Mouse (Mus musculus) heart, adult 18-20 months (tissue): ENCODE measurements around the gene AW209491. TPM values are rescaled to one million over a fixed set of nuclear protein-coding genes. Genes with fewer than 3 reads are reported as not detected.

Source experiments
- DNase-seq, 2 experiments: peaks; one replicate each; pipeline ENCODE4 v3.0.0; 2021 to 2022; ENCODE audit warnings: mixed read lengths in 1 of 2
- long read RNA-seq, 2 experiments: library from polyadenylated mRNA; stranded (forward); transcript quantifications; one replicate each; pipeline ENCODE4 v2.0.0; 2021
- total RNA-seq, 2 experiments: library from RNA; stranded (reverse); gene quantifications; 2 replicates each; pipeline ENCODE4 v1.2.3; 2021

The AW209491 gene
- total RNA-seq: 10 to 100 TPM; 11.3 to 12.0 TPM
- long read RNA-seq, experiment 1, transcript AW209491-201 (2 exons, 2,914 nt): major isoform, 16 of 22 reads
- long read RNA-seq, experiment 1, partial matches to known transcripts: 1 of 22 reads
- long read RNA-seq, experiment 1, other reads (novel, unspliced or antisense): 2 of 22 reads
- long read RNA-seq, experiment 2, transcript AW209491-201 (2 exons, 2,914 nt): major isoform, 9 of 14 reads
- long read RNA-seq, experiment 2, partial matches to known transcripts: 0 of 14 reads
- long read RNA-seq, experiment 2, other reads (novel, unspliced or antisense): 1 of 14 reads

DNA sequence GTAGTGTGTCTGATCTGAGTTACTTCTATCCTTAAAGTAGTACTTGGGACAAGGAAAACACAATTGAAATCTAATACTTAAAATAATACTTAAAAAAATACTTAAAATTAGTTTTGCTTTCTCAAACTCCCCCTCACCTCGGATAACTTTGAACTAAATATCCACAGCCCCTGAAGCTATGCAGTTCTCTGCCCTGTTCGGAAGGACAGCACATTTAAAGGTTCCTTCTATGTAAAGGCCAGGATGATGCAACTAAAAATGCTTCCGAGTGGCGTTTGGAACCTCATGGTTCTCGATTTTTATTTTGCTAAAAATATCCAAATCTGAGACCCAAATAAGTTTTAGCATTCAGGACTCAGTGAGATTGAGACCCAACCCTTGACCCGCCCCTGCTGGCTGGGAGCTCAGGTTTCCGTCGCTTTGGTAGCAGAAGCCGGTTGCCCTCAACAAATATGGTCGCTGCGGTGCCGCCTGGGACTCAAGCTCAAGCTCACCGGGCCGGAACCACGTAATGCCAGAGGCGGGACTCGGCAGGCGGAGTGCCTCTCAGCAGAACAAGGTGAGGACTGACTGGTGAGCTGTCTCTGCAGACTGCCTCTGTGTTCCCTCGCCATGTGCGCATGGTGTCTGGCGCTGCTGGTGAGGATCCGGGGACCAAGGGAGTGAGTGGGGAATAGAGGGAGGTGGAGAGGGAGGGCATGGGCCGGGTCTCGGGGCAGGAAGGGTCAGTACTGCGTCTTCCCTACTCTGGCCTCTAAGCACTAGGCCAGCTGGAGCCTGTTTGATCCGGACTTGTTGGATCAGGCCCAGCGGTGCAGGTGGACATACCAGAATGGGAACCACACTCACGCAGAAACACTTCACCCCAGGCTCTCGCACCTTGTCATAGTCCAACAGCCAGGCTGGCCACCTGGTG, at the start of gene AW209491:
Gene AW209491, plus strand, starts transcription at position 429 of the 916 bp plus-strand sequence.
- DNase-seq: peak; percentile 97

DNA sequence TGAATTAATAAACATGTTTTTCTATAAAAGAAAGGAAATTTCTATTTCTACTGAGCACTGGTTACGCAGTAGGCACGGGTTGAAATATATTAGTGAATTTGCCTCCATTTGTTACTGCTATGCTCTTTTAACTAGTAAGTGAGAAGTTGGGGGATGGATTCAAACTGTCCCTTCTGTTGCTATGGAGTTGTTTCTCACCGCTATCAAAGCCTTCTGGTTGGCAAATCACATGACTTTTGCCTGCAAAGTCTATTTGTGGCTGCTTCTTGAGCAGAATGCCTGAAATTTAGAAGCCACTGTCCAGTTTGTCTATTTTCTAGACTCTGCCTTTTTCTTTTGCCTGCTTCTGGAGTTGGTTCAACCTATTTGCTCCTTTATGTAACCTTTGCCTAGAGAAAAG, 49.6 kb upstream of the AW209491 start:
- no peak for DNase-seq

DNA sequence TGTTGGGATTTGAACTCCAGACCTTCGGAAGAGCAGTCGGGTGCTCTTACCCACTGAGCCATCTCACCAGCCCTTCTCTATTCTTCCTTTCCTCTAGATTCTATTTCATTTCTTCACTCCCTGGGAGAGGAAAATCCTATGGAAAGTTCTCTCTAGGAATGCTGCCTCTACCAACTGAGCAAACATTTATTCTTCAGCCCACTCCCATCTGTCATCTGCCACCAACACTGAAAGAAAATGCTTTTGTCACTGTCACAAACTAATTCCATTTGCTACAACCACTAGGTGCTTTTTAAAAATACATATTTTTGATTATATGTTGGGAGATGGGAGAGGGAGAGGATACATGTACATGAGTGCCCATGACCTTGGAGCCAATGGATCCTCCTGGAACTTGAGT, 27.2 kb upstream of the AW209491 start:
- DNase-seq: no peak

DNA sequence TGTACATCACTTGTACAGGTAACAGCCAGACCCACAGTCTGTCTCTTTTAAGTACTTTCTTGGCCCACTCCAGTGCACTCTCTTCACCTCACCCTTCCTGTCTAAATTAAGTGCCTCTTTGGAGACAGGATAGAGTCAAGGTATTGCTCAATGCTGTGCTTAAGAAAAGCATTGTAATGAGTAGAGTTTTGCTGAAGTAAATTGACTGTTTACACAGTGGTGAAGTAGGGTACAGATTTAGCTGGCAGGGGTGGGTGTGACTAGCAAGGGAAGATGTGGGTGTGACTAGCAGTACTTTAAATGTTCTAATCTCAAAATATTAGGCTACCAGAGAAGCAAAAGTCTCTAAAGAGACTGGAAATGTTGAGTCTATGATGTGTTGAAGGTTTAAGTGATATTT, 22.3 kb upstream of the AW209491 start:
- no peak for DNase-seq

DNA sequence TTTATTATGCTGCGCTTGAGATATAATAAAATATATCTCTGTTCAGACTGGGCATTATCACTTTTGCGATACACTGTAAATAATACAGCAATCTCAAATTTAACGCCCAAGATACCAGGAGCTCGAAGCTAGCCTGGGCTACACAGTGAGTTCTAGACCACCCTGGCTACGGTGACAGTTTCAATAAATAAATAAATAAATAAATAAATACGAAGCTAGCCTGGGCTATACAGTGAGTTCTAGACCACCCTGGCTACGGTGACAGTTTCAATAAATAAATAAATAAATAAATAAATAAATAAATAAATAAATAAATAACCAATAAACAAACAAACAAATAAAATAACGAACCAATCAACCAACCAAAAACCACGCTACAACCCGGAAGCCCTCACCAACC, 17.5 kb upstream of the AW209491 start:
- no peak for DNase-seq

DNA sequence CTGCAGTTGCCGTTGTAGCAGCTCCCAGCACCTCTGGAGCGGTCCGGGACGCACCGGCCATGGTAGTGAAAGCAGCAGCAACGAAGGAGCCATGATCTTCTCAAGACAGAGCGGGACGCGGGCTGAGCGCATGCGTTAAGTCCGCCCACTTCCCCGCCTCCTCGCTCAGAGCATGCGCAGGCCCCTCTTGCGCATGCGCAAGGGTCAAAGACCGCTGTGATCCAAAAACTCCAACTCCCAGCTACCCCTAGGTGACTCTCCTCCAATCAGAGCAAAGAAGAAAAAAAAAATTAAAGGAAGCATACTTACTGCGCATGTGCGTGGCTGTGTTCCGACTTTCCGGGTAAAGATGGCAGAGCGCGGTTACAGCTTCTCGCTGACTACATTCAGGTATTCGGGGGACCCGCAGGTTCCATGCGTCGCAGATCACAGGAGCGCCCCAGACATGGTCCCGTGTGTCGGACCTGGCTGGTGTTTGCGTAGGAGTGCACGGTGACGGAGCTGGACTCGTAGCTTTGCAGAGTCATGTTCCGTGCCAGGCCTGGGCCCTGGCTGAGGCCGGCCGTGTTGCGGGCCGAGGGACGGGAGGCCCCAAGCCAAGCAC, 16.9 kb upstream of the AW209491 start, which contains the start of the genes Mrpl32 and Psma2:
Gene Mrpl32, minus strand, starts transcription at position 240 of the 604 bp plus-strand sequence.
Gene Psma2, plus strand, starts transcription at position 315 of the 604 bp plus-strand sequence.
- peak; percentile 98 to 99 for DNase-seq

DNA sequence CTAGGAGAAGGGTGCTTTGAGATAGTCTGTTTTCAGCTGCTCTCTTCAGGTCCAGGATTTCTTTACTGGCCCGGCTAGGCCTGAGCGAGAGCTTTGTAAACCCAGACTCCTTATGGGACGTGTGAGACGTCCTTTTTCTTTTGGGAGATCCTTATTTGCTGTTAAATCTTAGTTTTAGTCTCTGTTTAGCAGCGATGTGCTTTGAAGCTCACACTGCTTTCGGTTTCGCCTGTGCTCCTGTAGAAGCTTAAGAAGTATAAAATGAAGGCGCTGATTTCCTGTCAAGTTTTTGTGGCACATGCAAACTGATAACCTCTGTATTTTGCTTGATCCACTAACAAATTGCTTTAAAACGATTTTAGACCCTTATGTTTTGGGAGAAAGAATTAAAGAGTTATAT, 16.4 kb upstream of the AW209491 start:
- DNase-seq: no peak

DNA sequence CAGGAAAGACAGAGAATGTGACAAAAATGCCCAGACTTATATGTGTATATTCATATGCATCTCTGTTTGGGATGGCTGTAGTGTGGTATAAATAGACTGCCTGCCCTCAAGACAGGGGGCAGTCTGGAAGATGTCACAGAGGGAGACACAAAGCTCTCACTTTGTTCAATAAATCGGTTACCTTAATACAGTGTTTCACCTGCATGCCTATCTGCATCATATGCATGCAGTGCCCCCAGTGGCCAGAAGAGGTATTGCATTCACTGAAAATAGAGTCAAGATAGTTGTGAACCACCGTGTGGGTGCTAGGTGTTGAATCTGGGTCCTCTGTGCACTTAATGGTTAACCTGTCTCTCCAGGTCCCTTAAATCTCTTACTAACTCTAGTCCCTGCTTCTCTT, 11.2 kb upstream of the AW209491 start:
- peak; percentile 45 to 84 for DNase-seq

DNA sequence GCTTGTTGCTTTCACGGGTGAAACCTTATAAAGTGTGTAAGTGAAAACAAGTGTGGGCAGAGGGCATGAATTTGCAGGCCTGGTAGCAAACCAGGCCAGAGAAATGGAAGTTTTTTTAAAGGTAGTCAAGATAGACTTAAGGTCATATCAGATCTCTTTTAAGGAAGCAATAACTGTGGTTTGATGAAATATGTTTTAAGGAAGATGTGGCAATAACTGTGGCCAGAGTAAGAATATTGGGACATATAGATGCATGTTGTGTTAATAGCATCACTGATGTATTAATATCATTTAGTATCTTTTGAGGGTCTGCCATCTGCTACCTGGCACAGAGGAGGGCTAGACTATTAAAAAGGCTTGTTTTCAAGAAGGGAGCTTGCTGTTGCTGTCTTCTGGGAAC, 10.0 kb downstream of the AW209491 start:
- no peak for DNase-seq

DNA sequence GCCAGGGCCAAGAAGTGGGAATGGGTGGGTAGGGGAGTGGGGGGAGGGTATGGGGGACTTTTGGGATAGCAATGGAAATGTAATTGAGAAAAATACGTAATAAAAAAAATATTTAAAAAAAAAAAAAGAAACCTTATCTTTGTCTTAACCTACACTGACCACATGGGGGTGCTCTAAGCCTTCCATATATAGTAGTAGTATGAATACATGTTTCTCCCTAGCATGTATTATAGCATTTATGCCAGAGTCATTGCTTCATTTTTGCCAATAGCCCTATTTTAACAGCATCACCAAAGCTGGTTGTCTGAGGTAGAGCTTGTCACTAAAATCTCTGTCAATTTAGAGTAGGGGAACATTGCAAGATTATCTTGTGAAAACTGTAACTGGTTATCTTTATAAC, 19.3 kb downstream of the AW209491 start:
- DNase-seq: peak in 1 of 2 experiments; percentile 45

DNA sequence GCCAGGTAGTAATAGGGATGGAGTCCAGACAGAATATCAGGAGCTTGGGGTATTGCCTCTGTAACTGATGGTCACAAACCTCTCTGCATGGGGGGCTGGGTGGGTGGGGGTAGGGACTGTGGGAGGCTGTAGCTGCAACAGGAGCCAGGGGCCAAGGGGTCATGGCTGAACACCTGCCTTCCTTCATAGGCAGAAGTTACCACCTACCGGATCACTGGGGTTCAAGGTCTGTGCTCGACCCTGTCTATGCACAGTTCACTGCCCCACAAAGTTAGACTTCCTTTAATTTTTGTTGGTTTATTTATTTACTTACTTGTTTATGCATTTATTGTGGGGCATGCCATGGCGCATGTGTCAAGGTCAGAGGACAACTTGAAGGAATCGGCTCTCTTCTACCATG, 37.2 kb downstream of the AW209491 start:
- no peak for DNase-seq

DNA sequence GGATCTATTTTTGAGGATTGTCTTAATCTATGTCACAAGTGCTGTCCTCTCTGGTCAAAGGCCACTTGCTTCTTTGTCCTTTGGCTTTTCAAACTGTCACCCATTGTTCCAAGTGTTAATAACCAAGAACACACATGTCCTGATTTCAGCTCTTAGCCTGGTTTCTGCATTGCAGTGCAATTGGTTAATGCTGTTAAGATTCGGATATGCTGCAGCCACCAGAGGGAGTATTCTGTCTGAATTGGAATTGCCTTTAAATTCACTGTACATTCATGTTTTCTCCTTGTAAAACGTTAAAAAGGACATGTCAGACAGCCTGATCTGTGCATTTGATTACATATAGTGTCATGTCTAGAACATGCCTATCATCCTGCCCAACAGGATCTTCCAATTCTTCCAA, 40.4 kb downstream of the AW209491 start:
- peak in 1 of 2 experiments; percentile 6 for DNase-seq

Other genes starting within 250 kb of the AW209491 start
- under 1 TPM; 0.10 to 0.46 TPM for gene Hecw1, start 106.9 kb upstream of the AW209491 start, total RNA-seq
- gene Mrpl32, start 17.0 kb upstream of the AW209491 start, total RNA-seq: 10 to 100 TPM; 41.0 to 43.7 TPM
- gene Psma2, start 16.9 kb upstream of the AW209491 start, total RNA-seq: 10 to 100 TPM; 58.1 to 61.8 TPM